ENCODE assay signal across 15 mouse cellular contexts in the genomic region with DNA sequence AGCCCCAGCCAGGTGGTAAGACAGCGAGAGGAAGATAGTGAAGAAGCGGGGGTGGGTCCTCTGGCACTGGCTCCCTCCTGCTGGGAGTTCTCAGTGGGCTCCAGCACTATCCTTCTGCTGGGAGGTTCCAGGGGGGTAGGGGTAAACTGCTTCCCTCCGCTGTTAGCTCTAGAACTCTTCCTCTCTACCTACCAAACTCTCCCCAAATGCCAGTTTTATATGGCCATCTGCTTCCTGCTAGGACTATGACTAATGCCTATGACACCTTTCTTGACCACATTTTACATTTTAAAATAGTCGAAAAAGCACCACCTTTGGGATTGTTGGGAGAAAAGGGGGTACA. TPM values are rescaled to one million over a fixed set of nuclear protein-coding genes. Genes with fewer than 3 reads are reported as not detected.
DNase-seq lines count a peak whose midpoint lies in the region; ATAC-seq and TF ChIP-seq lines count a peak whose summit lies in the region.
"Had no signal": no experiment of that assay in that cellular context is flagged by ENCODE, and none has a peak within 500 bp of the region (broad histone marks: within the 10 kb centered on the region; RNA-seq: fewer than 3 reads in every experiment).

No protein-coding gene starts in this region.

- H3K27me3 ChIP-seq in liver, embryonic 12.5 days (replicated peaks): no peaks in the 10 kb centered on the region
- H3K27me3 ChIP-seq in liver, postnatal 0 days (ENCODE audit: insufficient read depth, low read length): no peaks in the 10 kb centered on the region
- no peaks in the 10 kb centered on the region for H3K27me3 ChIP-seq in G1E (ENCODE audit: insufficient read depth, low read length)
- H3K27me3 ChIP-seq: limb, embryonic 12.5 days; neural tube, embryonic 15.5 days had no signal

- WGBS in liver, embryonic 12.5 days (ENCODE audit: insufficient replicate concordance): 59% methylated on average over 4 of the region's 4 CpGs
- 56% methylated on average over 4 of the region's 4 CpGs for WGBS in liver, postnatal 0 days (ENCODE audit: insufficient replicate concordance)

- H3K4me2 ChIP-seq in liver, embryonic 12.5 days: no peak overlapping the region
- no peak overlapping the region for H3K4me2 ChIP-seq in liver, postnatal 0 days (ENCODE audit: low read depth, low read length)
- H3K4me2 ChIP-seq: limb, embryonic 12.5 days; neural tube, embryonic 15.5 days had no signal

- DNase-seq in liver, postnatal 0 days: no peak
- no peak for DNase-seq in G1E (ENCODE audit: low spot score)
- no peak for DNase-seq in ovary, postnatal 10 days (ENCODE audit: low spot score)
- DNase-seq in thymus, postnatal 36 days: no peak
- DNase-seq: cerebellum, adult 9-11 months; forebrain, postnatal 0 days; right cerebral cortex, postnatal 25 days had no signal

- TF ChIP-seq EP300 in liver, postnatal 0 days (IDR thresholded peaks at IDR 0.05; ENCODE audit: low read depth): no peak

- no peak overlapping the region for H3K4me3 ChIP-seq in liver, embryonic 12.5 days
- H3K4me3 ChIP-seq in liver, postnatal 0 days (ENCODE audit: low read depth, low read length): no peak overlapping the region
- H3K4me3 ChIP-seq in G1E (ENCODE audit: low read depth, low read length): peak overlapping the region; percentile 1; the same call in 1 of the 2 replicates
- H3K4me3 ChIP-seq: heart, adult 2 months; limb, embryonic 12.5 days; neural tube, embryonic 15.5 days had no signal

- TF ChIP-seq CTCF in liver, postnatal 0 days (IDR thresholded peaks at IDR 0.05; ENCODE audit: low read depth): no peak
- no peak for TF ChIP-seq CTCF in G1E (IDR thresholded peaks at IDR 0.05; ENCODE audit: low read depth, low read length)

- peaks cover 38% of the 10 kb centered on the region for H3K4me1 ChIP-seq in liver, embryonic 12.5 days
- peaks cover 24% of the 10 kb centered on the region for H3K4me1 ChIP-seq in liver, postnatal 0 days (ENCODE audit: insufficient read depth)
- H3K4me1 ChIP-seq in G1E (ENCODE audit: insufficient read depth, low read depth, low read length): peaks cover 58% of the 10 kb centered on the region

- ATAC-seq in liver, embryonic 12.5 days: no peak
- no peak for ATAC-seq in liver, postnatal 0 days
- peak; percentile 22 for ATAC-seq in CD4-positive, CD25-positive, alpha-beta regulatory T cell, adult 4 months
- ATAC-seq in G1E (ENCODE audit: extremely low read depth, insufficient number of reproducible peaks, low FRiP score, poor library complexity, severe bottlenecking): peak; percentile 12; the same call in 1 of the 2 replicates
- ATAC-seq in erythroblast, adult 5-6 weeks (replicated peaks; ENCODE audit: low FRiP score, poor library complexity, severe bottlenecking): 0 out of 2 replicates have a peak, but pooled peaks have one; percentile 4
- ATAC-seq: forebrain, postnatal 0 days; midbrain, embryonic 16.5 days had no signal

- H3K9me3 ChIP-seq in liver, embryonic 12.5 days (replicated peaks): peaks cover 9% of the 10 kb centered on the region; the same call in 1 of the 2 replicates
- peaks cover 10% of the 10 kb centered on the region; the same call in 1 of the 2 replicates for H3K9me3 ChIP-seq in liver, postnatal 0 days (ENCODE audit: low read length)
- H3K9me3 ChIP-seq in G1E (replicated peaks): peaks cover 20% of the 10 kb centered on the region
- H3K9me3 ChIP-seq: limb, embryonic 12.5 days; neural tube, embryonic 15.5 days had no signal

- peak overlapping the region; percentile 41 for H3K27ac ChIP-seq in liver, embryonic 12.5 days
- H3K27ac ChIP-seq in liver, postnatal 0 days (ENCODE audit: low read depth): no peak overlapping the region
- H3K27ac ChIP-seq: heart, adult 2 months; limb, embryonic 12.5 days; neural tube, embryonic 15.5 days; stomach, postnatal 0 days had no signal

- H3K9ac ChIP-seq in liver, embryonic 12.5 days: no peak overlapping the region
- no peak overlapping the region for H3K9ac ChIP-seq in liver, postnatal 0 days (replicated peaks)
- H3K9ac ChIP-seq: forebrain, postnatal 0 days; limb, embryonic 12.5 days; neural tube, embryonic 15.5 days had no signal

- peaks cover 13% of the 10 kb centered on the region; the same call in 1 of the 2 replicates for H3K36me3 ChIP-seq in liver, embryonic 12.5 days
- H3K36me3 ChIP-seq in liver, postnatal 0 days (replicated peaks; ENCODE audit: insufficient read depth, low read length): no peaks in the 10 kb centered on the region; the same call in 1 of the 2 replicates
- peaks cover 93% of the 10 kb centered on the region for H3K36me3 ChIP-seq in G1E (replicated peaks)
- H3K36me3 ChIP-seq: limb, embryonic 12.5 days; neural tube, embryonic 15.5 days had no signal

RNA-seq across cellular contexts. Expression of a gene that starts 39.5 kb away (rescaled TPM):
- polyA plus RNA-seq in liver, embryonic 12.5 days (2016; fragmentation: Nextera tagmentation; extraction: Ambion mirVana): 16.0 and 17.1 TPM in 2 replicates
- polyA plus RNA-seq in liver, postnatal 0 days (2015; fragmentation: Nextera tagmentation; extraction: Ambion mirVana): 11.3 and 13.3 TPM in 2 replicates
- 100 to 1,000 TPM; 145 to 167 TPM for polyA plus RNA-seq in CD4-positive, CD25-positive, alpha-beta regulatory T cell, adult 4 months (2017; shearing (Covaris generic))
- total RNA-seq in G1E (2014; fragmentation: Nextera tagmentation): 186 and 188 TPM in 2 replicates
- 214 and 238 TPM in 2 replicates for total RNA-seq in G1E (2017)
- 113 and 122 TPM in 2 replicates for polyA plus RNA-seq in G1E (2012)
- total RNA-seq in erythroblast, adult 5-6 weeks (2015; ENCODE audit: low replicate concordance): 50.1 and 53.1 TPM in 2 replicates
- 19.9 and 25.2 TPM in 2 replicates for total RNA-seq in erythroblast, adult 5-6 weeks (2017; ENCODE audit: low replicate concordance)

Comparison
In these comparisons a context has a peak if more than half of its experiments do, and no peak if none do; other contexts are left out.
1. ATAC-seq: peak in CD4-positive, CD25-positive, alpha-beta regulatory T cell, adult 4 months (single experiment), G1E (single experiment) and erythroblast, adult 5-6 weeks (single experiment); none in liver, embryonic 12.5 days (single experiment) and liver, postnatal 0 days (single experiment).